Mouse (Mus musculus): ENCODE results near the gene Vmn1r21.
"Not testable (repeated sequence)": the region's sequence is repeated elsewhere in the genome, so short reads cannot be mapped to it uniquely, and the experiment has no call there.

The Vmn1r21 gene

DNA sequence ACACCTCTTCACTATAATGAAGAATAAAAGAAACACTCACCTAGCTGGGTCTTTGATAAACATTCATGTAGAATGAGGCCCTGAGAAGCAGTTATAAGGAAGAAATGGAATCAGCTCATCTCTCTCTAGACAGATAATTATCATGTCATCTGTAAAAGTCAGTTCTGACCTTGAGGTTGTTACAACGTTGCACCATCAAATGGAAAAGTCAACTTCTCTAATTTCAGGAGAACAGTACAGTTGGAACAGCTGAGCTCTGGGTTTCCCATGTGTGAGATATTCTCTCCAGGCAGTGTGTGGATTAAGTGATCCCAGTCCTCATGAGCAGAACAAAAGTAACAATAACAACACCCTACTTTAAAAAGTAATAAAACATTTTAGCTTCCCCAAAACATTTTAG is at the start of gene Vmn1r21:
Gene Vmn1r21 (minus strand): TSS at position 58 of the 400 bp plus-strand sequence.
- DNase-seq (ENCODE audit: low read depth, low spot score) = no peak

DNA sequence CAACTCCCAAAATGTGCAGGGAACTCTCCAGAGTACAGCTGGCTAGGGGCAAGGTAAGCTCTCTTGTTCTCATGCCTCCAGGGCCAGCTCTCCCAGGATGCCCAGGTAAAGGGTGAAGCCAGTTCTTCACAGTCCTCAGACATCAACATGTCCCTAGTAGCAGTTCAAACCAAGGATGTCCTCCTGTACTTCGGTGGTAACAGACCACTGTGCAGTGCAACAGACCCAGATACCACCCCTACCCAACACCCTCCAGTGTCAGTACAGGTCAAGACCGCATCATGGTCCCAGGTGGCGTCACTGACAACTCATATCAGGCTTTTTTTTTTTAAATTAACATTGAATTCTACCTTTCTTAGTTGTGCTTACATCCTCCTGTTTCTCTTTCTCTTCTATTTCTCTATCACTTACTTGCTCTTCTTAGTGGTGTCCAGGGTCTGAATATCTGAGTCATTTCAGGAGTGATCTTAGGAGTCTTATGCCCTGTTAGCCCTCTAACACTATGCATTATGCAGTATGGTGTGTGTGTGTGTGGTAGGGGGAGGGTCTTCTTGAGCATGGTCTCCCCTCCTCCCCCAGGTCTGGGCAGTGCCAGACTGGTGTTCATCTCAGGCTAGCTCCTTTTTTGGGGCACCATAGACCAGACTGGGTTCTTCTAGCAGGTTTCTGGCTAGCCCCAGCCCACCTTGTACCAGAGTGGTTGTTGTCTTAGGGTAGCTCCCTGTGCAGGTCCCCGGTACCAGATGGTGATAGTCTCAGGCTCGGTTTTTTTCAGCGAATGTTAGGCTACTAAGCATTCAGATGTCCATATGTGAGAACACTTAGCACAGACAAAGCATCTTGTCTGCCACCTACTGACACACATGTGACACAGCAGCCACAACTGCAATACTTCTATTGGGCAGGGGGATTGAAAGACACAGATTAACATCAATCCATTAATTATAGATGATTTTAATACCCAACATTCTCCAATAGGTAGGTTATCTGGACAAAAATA is 9.2 kb upstream of the Vmn1r21 start:
- peak; percentile 28 for DNase-seq (ENCODE audit: low read depth, low spot score)

DNA sequence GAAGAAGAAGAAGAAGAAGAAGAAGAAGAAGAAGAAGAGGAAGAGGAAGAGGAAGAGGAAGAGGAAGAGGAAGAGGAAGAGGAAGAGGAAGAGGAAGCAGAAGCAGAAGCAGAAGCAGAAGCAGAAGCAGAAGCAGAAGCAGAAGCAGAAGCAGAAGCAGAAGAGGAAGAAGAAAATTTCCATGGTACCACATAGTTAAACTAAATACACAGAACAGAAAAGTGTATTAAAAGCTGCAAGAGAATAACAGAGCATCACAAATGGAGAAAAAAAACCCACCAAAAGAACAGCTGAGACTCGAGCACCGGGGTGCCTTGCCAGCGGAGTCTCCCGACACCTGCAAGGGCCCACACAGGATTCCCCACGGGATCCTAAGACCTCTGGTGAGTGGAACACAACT is 1.0 kb upstream of the Vmn1r21 start:
- not testable (repeated sequence) for DNase-seq (ENCODE audit: low read depth, low spot score)

DNA sequence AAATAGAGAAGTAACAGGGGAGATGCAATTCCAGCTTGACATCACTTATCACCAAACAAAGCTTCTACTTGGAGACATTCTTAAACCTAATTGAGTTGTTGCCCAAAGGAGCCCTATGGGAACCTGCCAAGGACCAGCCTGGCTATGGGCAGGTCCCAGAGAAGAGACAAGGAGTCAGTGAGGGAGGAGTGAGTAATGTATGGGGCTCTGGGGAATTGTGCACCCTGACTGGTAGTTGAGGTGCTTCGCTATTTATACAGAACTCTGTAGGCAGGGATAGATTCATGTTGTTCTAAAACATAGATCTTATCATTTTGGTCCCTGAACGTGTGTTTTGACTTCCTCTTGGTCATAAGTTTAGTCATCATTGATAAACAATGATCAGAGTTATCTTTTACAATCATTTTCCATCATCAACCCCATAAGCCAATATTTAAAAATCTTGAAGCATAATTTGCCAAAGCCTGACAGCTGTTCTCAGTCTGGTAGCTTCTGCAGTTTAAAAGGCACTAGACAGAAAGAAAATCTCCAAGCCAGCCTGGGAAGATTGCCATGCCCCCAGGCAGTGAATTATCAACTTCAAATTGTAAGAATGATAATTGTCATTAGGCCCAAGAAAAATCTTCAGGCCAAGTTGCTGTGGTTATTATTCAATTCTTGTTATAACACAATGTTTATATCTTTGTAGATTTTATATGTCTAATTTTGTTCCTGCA is 10.3 kb downstream of the Vmn1r21 start:
- no peak for DNase-seq (ENCODE audit: low read depth, low spot score)

DNA sequence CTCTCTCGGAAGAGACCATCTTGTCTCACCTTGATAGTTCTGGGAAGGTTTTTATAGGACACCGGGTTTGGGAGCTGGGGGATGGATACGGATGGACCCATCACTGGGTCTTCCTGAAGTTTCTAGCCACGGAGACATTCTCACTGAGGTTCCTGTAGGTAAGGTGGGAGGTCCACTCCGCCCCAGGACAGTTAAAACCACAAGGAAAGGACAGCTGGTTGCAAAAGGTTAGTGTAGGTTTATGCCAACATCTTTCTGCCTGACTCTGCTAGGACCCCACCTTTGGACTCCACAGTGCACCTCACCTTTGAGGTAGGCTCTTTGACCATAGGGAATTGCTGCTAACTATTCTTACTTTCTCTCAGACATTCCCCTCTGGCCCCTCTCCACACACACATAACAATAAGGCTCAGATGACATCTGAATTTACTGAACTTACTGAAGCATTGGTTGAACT is 24.9 kb downstream of the Vmn1r21 start:
- no peak for DNase-seq (ENCODE audit: low read depth, low spot score)

DNA sequence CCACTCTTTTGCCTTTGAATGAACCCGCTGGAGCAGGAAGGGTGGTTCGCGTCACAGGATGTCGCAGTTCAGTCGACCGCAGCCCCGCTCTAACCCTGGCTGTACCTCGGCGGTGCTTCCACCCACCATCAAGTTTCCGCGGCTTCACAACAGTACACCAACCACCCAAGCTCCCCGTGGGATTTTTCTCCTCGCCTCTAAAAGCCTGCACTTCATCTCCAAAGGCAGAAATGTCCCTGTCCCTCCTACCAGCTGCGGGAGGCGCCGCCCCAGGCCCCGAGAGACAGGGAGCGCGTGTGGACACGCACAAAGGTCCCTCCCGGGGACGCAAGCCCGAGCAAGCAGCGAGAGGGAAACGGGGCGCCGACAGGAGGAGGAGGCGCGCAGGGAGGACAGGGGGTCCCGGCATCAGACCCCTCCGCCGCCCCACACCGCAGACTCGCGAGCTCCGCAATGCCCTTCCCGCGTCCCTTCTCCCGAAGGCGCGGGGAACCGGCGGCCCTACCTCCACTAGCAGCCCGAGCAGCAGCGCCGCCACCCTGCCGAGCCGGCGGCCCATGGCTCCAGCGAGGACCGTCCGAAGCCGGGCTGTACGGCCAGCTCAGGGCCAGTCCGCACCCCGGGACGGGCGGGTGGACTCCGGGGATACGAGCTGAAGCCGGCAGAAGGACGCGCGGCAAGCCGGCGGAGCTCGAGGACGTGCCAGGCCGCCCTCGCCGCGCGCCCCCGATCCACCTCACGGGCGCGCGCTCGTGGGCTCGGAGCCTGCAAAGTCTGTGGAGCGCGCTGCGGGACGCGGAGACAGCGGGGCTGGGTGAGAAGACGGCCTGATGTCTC is 25.5 kb downstream of the Vmn1r21 start, which contains the start of gene Vopp1:
Gene Vopp1 (minus strand): TSS at position 738 of the 837 bp plus-strand sequence.
- peak; percentile 49 for DNase-seq (ENCODE audit: low read depth, low spot score)

DNA sequence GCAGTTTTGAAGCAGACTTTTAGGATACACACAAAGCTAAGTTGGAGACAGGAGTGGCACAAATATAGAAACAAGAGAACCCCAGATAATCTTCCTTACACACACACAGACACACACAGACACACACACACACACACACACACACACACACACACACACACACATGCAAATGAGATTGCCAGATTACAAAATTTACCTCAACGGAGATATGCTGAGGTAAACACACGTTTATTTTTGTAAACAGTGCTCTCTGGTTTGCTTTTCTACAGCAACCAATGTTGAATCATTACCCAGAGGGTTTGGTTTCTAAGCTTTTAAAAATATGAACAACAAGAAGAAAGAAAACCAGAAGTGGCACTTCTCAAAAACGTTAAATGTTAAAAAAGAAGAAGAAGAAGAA is 26.7 kb downstream of the Vmn1r21 start:
- no peak for DNase-seq (ENCODE audit: low read depth, low spot score)

DNA sequence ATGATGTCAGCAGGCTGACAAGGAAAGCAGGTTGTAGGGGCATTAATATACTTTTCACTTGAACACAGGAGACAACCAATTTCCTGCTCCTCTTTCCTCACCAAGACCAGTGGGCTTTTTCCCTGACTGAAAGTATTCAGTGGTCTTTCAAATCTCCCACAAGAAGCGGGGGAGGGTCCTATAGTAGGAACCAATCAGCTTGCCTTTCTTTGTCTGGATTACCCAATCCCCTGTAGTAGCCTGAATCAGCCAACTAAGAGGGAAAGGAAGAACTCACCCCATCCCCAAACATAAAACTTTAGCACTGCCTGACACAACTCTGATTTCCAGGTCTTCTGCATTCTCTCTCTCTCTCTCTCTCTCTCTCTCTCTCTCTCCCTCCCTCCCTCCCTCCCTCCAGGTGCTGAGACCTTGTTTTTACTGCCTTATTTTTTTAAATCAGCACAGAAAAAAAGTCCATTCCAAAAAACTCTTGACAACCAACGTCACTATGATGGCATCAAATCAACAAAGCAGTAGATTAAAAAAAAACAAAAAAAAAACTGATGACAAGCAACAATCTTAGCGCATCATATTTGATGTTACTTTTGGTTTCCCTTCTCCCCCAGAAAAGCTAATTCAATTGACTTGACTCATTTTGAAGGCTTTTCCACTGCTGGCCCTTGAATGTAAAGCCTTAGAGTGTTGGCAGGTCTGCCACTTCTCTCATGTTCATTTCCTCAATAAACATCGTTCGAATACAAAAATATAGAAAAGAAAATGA is 27.3 kb downstream of the Vmn1r21 start:
- DNase-seq (ENCODE audit: low read depth, low spot score) = no peak

DNA sequence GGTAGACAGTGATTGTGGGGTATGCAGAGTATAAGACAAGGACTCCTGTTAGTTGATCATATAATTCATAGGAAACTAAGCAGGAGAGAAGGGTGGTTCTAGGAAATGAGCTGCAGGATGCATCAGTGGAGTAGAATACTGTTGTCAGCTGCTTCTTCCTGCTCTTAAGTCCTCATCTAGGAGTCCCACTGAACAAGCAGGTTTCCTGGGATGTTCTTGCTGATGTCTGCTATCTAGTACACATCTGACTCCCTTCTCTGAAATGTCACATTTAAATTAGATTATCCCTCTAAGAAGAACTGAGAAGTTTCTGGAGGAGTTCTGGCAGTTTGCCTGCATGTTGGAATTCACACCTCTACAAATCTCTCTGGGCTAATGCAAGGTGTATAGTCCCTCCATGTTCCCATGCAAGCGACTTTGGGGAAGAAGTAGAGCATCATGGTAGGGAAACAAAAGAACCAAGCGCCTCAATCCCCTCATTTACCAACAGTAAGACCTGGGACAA is 35.7 kb downstream of the Vmn1r21 start:
- DNase-seq (ENCODE audit: low read depth, low spot score) = no peak

DNA sequence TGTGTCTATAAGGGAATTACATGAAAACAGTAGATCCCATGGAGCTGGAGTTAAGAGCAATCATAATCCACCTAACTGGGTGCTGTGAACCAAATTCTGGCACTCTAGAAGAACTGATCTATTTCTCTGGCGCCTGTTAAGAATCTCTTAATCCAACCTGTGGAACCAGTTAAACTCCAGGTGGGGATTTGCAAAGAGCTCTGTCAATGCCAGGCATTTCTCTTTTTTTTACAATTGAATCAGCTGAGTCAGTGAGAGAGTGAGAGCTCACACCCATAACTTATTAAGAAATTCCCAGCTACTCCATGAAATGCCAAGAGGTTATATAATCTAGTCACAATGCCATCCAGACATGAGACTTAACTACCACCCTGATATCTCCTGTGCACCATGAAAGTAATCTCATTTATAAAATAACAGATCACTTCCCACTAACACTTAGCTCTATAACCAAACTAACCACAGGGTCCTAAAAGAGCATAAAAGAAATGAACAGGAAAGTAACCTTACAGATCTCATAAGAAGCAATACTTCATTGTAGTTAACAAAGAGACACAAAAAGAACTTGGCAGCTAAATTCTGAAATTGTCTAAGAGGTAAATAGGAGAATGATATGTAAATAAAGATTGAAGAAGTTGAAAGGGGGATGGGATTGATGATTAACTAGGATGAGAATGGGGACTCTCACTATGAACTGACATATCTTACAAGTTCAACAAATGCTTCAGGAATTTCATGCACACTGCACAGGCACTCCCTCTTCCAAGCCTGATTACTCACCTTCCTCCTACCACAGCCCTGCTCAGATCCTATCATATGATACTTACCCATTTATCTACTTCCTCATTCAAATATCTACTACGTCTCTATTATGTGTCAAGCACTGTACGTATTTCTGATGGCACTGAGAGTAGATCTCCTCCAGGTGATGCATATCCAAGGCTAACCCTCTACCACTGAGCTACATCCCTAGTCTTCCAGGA is 38.1 kb downstream of the Vmn1r21 start:
- DNase-seq (ENCODE audit: low read depth, low spot score) = no peak

DNA sequence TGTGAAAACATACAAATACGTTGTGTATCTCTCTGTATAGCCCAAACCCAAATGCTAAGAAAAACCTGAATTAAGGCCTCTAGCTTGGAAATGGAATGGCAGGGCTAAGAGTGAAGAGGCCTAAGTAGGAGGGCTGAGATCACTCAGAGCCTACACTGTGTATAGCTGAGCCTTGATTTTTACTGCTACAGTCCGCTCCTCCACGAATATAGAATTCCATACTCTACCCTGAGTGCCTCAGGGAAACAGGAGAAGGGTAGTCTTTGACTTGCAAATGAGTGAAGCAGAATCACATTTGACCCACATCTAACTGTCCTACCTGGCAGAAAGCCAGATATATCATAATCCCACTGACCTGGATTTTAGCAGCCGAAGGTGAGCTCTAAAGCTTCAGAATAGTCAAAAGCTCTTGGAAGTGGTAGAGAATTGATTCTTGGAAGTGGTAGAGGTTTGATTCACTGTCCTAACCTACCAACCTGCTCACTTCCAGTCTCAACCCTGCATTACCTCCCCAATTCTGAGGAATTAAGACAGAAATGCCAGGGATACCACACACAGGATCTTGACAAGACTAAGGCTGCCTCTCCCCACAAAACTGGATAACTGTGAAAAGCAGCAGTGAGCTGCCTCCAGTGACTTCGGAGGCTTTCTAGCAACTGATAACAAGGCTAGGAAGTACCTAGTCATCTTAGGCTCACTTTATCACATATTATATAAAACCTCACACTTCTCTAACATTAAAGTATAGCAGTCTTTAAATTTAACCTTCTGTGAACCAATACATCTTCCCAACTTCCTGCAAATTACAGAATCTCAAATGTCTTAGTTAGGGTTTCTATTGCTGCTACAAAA is 44.7 kb downstream of the Vmn1r21 start:
- DNase-seq (ENCODE audit: low read depth, low spot score) = no peak

DNA sequence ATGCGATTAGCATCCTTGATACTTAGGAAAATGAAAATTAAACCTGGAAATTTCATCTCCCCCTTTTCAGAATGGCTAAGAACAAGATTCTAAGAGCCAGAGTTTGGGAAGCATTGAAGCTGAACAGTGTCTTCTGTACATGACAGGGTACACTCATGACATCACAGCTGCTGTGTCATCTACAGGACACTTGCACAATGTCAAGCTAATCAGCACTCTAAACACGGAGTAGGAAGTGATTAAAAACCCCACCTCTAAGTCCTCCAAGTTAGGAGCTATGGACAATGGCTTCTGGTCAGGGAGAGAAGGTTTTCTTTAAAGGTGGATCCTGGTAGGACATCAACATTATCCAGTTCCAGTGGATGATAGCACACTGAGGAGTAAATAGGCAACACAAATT is 47.0 kb downstream of the Vmn1r21 start:
- DNase-seq (ENCODE audit: low read depth, low spot score) = no peak

DNA sequence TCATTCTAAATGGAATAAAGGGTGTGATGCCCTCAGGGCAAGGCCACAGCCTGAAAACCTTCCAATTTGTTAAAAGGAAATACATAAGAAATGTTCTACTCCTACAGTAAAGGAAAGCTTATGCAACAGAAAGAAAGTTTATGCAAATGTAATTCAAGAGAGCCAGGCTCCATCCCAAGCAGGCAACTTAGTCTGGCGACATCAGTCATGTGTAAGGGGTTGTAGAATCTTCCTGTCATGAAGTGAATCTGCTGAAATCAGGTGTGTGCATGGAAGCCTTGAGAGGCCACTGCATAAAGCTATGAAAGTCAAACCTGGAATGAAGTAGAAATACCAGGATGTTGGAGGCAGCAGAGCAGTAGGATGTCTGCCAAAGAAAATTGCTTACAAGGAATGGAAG is 51.2 kb downstream of the Vmn1r21 start:
- no peak for DNase-seq (ENCODE audit: low read depth, low spot score)

DNA sequence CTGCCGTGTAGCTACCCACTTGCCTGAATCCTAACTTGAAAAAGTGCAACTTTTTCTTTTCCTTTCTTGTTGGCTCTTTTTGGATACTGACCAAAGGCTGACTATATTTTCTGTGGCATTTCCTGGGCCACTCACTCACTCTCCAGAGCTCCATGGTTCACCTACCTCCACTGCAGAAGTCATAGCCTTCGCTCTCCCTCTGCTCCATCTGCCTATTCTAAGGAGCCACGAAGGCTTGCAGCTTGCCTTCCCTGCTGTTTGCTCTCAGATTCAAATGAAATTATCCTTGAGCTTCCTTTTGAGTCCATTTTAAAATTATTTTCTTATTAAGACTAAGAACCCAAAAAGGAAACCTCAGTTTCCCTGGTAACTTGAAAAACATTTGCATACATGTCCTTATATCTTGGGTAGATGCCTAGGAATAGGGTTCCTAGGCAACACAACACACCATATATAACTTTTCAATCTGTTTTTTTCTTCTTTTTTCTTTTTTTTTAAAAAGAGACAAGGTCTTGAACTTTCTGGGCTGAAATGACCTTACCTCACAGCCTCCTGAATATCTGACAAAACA is 53.2 kb downstream of the Vmn1r21 start:
- no peak for DNase-seq (ENCODE audit: low read depth, low spot score)

DNA sequence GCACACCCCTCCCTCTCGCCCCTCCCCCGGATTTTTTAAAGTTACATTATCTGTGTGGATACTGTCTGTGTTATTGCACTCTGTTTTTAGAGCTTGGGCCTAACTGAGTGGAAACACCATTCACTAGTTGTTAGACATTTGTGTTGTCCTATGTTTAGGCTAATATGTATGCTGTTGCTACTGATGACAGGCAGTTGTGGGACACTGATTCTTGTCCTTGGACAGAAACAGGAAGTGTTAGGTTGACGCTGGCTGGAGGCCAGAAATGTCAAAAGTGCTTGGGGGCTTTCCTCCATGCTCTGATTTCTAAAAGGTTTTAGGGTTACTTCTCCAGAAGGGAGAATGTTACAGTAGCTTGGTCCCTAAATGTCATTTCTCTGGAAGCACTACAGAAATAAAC is 54.3 kb downstream of the Vmn1r21 start:
- no peak for DNase-seq (ENCODE audit: low read depth, low spot score)

Data from R1 (cell line).